Mouse (Mus musculus): ENCODE results near the gene Asb15.

DNA sequence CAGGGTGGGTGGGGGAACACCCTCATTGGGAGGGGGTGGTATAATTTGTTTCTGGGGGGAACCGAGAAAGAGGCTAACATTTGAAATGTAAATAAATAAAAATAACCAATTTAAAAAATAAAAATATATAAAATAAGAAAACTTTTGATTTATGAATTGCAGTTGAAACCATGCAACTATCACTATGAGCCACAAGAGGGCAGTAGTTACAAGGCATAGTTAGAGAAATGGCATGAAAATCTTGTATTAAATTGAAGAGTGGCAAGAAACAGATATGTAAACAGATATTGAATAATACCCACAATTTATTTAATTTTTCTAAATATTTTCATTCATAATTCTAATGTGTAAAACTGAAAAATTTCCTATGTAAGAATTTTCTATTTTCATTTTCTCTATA lies 37.6 kb upstream of the Asb15 start:
- TF ChIP-seq CTCF (IDR thresholded peaks at IDR 0.05; ENCODE audit: borderline replicate concordance, control insufficient read depth, extremely low read depth, insufficient read depth, low read length, poor library complexity), result no peak
- no peak for TF ChIP-seq POLR2A (IDR thresholded peaks at IDR 0.05; ENCODE audit: control insufficient read depth, extremely low read depth, insufficient read depth, low read length, poor library complexity)
